Mouse (Mus musculus): ENCODE results near the gene Slc7a8.

DNA sequence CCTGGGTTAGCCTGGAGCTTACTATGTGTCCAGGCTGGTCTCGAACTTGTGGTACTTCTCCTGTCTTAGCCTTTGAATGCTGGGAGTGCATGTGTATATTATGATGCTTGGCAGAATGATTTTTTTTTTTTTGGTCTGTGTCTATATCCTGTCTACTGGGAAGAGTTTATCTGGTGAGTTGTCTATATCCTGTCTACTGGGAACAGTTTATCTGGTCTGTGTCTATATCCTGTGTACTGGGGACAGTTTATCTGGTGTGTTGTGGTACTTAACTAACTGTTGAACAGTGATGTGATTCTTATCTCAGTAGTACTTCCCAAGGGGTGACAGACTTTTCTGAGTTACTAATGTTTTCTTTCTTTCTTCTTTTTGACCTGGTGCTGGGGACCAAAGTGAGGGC, 30.0 kb downstream of the Slc7a8 start:
- TF ChIP-seq CTCF (IDR thresholded peaks at IDR 0.05; ENCODE audit: low read depth), result no peak
- no peak for TF ChIP-seq EP300 (optimal IDR thresholded peaks at IDR 0.05)
